Mouse (Mus musculus) embryonic facial prominence, embryonic 11.5 days (tissue): Measurements from ENCODE around the gene Aco2. TPM values are rescaled to one million over a fixed set of nuclear protein-coding genes. Genes with fewer than 3 reads are reported as not detected.

Experiments
- ATAC-seq: fragments of 200-750 bp; cut with Nextera tagmentation; replicated peaks from 2 replicates; pipeline ENCODE4 v1.8.0; 2017; ENCODE audit warnings: low read depth; ENCODE audit not compliant: insufficient number of reproducible peaks, low FRiP score, low TSS enrichment
- DNase-seq: peaks from one replicate; pipeline ENCODE4 v3.0.0-alpha.2; 2015; ENCODE audit warnings: low spot score
- H3K27ac ChIP-seq: fragments of 300-500 bp; sonication (generic); replicated peaks from 2 replicates; pipeline ENCODE4 v1.5.1; 2014; ENCODE audit warnings: mild to moderate bottlenecking, low read depth, low read length, control low read depth
- H3K27me3 ChIP-seq: fragments of 300-500 bp; sonication (generic); 2 replicates; pipeline ENCODE4 v1.6.1; 2014; ENCODE audit warnings: mild to moderate bottlenecking, low read length, moderate library complexity, mixed read lengths; ENCODE audit not compliant: control insufficient read depth, insufficient read depth
- H3K36me3 ChIP-seq: fragments of 300-500 bp; sonication (generic); replicated peaks from 2 replicates; pipeline ENCODE4 v1.6.1; 2014; ENCODE audit warnings: low read depth, mild to moderate bottlenecking, low read length, moderate library complexity, mixed read lengths; ENCODE audit not compliant: control insufficient read depth, insufficient read depth
- H3K4me1 ChIP-seq: fragments of 300-500 bp; sonication (generic); 2 replicates; pipeline ENCODE4 v1.6.1; 2014; ENCODE audit warnings: low read length, mixed read lengths; ENCODE audit not compliant: control insufficient read depth, insufficient read depth
- H3K4me2 ChIP-seq: fragments of 300-500 bp; sonication (generic); 2 replicates; pipeline ENCODE4 v1.6.1; 2014; ENCODE audit warnings: low read depth, mild to moderate bottlenecking, control low read depth, low read length, moderate library complexity
- H3K4me3 ChIP-seq: fragments of 300-500 bp; sonication (generic); 2 replicates; pipeline ENCODE4 v1.5.1; 2014; ENCODE audit warnings: low read depth, low read length, control low read depth
- H3K9ac ChIP-seq: fragments of 300-500 bp; sonication (generic); replicated peaks from 2 replicates; pipeline ENCODE4 v1.6.1; 2014; ENCODE audit warnings: mild to moderate bottlenecking, control low read depth, low read length
- H3K9me3 ChIP-seq: fragments of 300-500 bp; sonication (generic); replicated peaks from 2 replicates; pipeline ENCODE4 v1.6.1; 2016; ENCODE audit warnings: mild to moderate bottlenecking, low read length, inconsistent platforms, mixed read lengths; ENCODE audit not compliant: control insufficient read depth
- WGBS: fragments of 180-500 bp; shearing (Covaris S2); extraction: QIAGEN DNeasy Blood & Tissue Kit; methylation state at CpG from one replicate; pipeline ENCODE4 v1.1.7; 2014; 5-methylcytosine and 5-hydroxymethylcytosine counted together
- polyA plus RNA-seq: library from polyadenylated mRNA; unstranded; fragments of >200 nt; fragmentation: Nextera tagmentation; extraction: Ambion mirVana; gene quantifications from 2 replicates; pipeline ENCODE4 v1.2.1, GENCODE M21; 2014

The Aco2 gene
- polyA plus RNA-seq, 1 experiment from 2014 or later: 144 TPM

GRCm38 (mm10) chr15:81921255-81921654, 49.1 kb downstream of the Aco2 start:
- Histone ChIP-seq H3K4me1 (peaks cover 3% of the 10 kb centered on the region; the same call in 1 of the 2 replicates), H3K36me3 (no peaks in the 10 kb centered on the region), H3K4me3 (no peak overlapping the region), H3K9me3 (no peaks in the 10 kb centered on the region), H3K9ac (no peak overlapping the region), H3K4me2 (no peak overlapping the region), H3K27me3 (no peaks in the 10 kb centered on the region), H3K27ac (no peak overlapping the region)
- 76% methylated on average over 5 of the region's 5 CpGs for WGBS
- ATAC-seq (no peak), DNase-seq (no peak)

DNA sequence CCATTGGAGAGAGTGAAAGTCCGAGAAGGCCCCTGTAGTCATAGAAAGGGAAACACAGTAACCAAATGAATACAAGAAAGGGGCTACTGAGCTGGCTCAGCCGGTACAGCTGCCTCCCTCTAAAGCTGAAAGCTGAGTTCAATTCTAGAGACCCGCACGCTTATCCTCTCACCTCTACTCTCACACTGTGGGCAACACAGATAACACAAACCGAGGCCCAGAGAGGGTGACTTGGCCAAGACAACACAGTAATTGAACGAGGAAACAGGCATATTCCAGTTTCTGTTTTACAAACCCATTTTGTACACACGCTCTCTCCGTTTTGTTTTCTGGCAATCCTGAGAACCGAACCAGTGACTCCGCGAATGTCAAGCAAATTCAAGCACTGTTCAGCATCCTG, 52.8 kb downstream of the Aco2 start:
- H3K36me3 ChIP-seq: no peaks in the 10 kb centered on the region
- H3K4me3 ChIP-seq: peak overlapping the region; percentile 63
- ATAC-seq: no peak
- H3K27me3 ChIP-seq: no peaks in the 10 kb centered on the region
- H3K9ac ChIP-seq: no peak overlapping the region
- no peak for DNase-seq
- peak overlapping the region; percentile 96 for H3K4me2 ChIP-seq
- H3K4me1 ChIP-seq: peaks cover 3% of the 10 kb centered on the region; the same call in 1 of the 2 replicates
- no peaks in the 10 kb centered on the region for H3K9me3 ChIP-seq
- WGBS: 85% methylated on average over 11 of the region's 11 CpGs
- H3K27ac ChIP-seq: no peak overlapping the region

DNA sequence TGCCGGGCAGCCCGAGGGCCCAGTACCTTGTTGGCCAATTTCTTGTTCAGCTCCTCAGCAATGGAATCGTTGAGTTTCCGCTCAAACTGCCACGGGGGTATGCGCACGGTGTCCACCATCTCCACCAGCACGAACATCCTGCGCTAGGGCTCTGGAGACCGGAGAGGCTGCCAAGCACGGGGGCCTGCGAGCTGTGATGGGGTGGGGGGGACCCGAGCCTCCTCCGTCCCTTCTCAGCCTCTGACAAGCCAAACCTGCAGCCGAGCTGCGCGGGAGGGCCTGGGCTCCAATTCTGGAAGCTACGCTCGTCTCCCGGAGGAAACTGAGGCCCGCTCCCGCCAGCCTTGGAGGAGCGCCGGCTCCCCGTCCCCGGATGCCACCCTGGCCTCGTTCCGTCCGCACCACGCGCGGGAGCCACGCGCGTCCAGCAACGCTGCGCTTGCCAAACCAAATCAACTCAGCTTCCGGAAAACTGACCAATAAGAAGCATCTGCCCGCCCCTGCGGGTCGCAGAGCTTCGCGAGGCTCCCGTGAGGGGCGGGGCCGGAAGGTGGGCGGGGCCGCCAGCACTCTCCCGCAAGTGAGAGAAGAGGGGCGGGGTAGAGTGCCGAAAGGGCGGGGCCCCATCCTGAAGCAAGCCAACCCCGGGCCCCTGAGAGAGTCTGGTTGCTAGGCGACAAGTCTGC, 53.8 kb downstream of the Aco2 start, which contains the start of gene Polr3h:
Gene Polr3h (minus strand): TSS at position 481 of the 686 bp plus-strand sequence.
- under 1% methylated on average over 53 of the region's 54 CpGs for WGBS
- peak; percentile 92 for ATAC-seq
- Histone ChIP-seq H3K9ac (peak within 1 kb of the TSS; percentile 65), H3K4me1 (peaks cover 3% of the 10 kb centered on the region; the same call in 1 of the 2 replicates), H3K4me2 (peak within 1 kb of the TSS; percentile 96), H3K36me3 (no peaks in the 10 kb centered on the region), H3K27me3 (no peaks in the 10 kb centered on the region), H3K4me3 (peak within 1 kb of the TSS; percentile 63), H3K27ac (no peak within 1 kb of the TSS), H3K9me3 (no peaks in the 10 kb centered on the region)
- peak; percentile 99 for DNase-seq

- Histone ChIP-seq H3K9me3 (no peaks in the 10 kb centered on the region), H3K27me3 (no peaks in the 10 kb centered on the region), H3K36me3 (no peaks in the 10 kb centered on the region), H3K9ac (no peak overlapping the region; the same call in 1 of the 2 replicates), H3K4me3 (no peak overlapping the region), H3K4me1 (peaks cover 3% of the 10 kb centered on the region; the same call in 1 of the 2 replicates), H3K4me2 (peak overlapping the region; percentile 96; the same call in 1 of the 2 replicates), H3K27ac (no peak overlapping the region)
- WGBS: 37% methylated on average over 9 of the region's 9 CpGs
- ATAC-seq (peak; percentile 54), DNase-seq (no peak)
Measured at GRCm38 (mm10) chr15:81926446-81926822, 54.3 kb downstream of the Aco2 start.

DNA sequence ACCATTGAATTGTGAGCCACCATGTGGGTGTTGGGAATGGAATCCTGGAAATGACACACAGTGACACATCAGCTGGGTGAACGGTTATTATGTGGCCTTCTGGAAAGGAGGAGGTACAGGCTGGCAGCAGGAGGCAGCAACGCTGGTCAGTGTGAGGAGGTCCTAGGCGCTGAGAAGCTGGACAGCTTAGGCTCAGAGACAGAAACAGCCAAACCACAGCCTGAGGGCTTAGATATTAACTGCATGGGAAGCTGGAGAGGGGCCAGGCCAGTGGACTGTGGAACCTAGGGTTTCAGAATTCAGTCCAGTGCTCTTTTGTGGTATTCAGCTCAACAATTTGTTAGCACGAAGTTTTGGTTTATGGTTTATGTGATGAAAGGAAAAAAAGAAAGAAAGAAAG, 55.6 kb downstream of the Aco2 start:
- no peak overlapping the region for H3K4me3 ChIP-seq
- WGBS: 70% methylated on average over 4 of the region's 4 CpGs
- DNase-seq: no peak
- no peak overlapping the region for H3K4me2 ChIP-seq
- no peaks in the 10 kb centered on the region for H3K9me3 ChIP-seq
- no peak overlapping the region for H3K27ac ChIP-seq
- ATAC-seq: no peak
- no peaks in the 10 kb centered on the region for H3K27me3 ChIP-seq
- peaks cover 3% of the 10 kb centered on the region; the same call in 1 of the 2 replicates for H3K4me1 ChIP-seq
- H3K9ac ChIP-seq: no peak overlapping the region
- no peaks in the 10 kb centered on the region for H3K36me3 ChIP-seq

- H3K27me3 ChIP-seq: no peaks in the 10 kb centered on the region
- H3K4me1 ChIP-seq: peaks cover 3% of the 10 kb centered on the region; the same call in 1 of the 2 replicates
- H3K9me3 ChIP-seq: no peaks in the 10 kb centered on the region
- DNase-seq (no peak), ATAC-seq (no peak)
- 71% methylated on average over 11 of the region's 11 CpGs for WGBS
- H3K27ac ChIP-seq: no peak overlapping the region
- no peak overlapping the region for H3K4me2 ChIP-seq
- no peaks in the 10 kb centered on the region for H3K36me3 ChIP-seq
- no peak overlapping the region for H3K4me3 ChIP-seq
- no peak overlapping the region for H3K9ac ChIP-seq
Measured at GRCm38 (mm10) chr15:81928277-81928676, 56.2 kb downstream of the Aco2 start.

DNA sequence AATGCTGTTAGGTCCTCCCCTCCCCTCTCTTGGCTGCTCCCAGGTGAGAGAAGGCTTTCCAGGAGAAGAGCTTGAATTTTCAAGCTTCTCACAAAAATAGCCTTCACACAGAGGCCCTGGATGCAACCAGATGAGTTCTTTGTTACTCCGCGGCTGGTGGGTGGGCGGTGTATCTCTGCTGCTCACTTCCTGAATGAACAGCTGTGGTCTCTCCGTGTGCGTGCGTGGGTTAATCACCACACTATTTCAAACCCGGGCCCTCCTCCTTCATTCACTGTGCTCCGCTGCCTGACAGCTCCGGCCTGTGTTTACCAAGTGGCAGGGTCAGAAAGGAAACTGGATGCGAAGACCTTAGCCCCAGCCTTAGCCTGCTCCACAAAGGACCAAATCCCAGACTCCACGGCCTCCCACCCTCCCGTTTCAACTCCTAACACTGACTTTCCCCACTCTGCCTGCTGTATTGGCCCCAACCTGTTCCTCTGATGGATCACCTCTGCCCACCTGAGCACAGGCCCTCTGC, 60.9 kb downstream of the Aco2 start:
- 47% methylated on average over 12 of the region's 12 CpGs for WGBS
- Histone ChIP-seq H3K4me1 (peaks cover 5% of the 10 kb centered on the region), H3K4me3 (no peak overlapping the region)

DNA sequence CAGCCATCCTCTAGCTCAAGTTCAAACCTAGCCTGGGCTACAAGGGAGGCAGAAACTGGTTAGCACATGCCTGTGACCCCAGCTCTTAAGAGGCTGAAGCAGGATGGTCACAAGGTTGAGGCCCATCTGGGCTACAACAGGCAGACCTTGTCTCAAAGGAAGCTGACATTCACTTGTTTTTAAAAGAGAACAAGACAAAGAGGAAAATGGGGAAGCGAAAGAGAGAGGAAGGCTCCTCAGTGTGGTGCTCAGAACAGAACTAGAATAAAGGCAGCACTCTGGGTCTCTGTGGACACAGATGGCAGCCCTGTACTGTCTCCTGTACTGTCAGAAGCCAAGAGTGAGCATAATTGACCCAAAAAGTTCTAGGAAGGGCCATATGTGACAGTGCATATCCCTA, 61.9 kb downstream of the Aco2 start:
- Histone ChIP-seq H3K4me1 (peaks cover 5% of the 10 kb centered on the region), H3K27ac (no peak overlapping the region), H3K27me3 (no peaks in the 10 kb centered on the region; the same call in 1 of the 2 replicates), H3K36me3 (no peaks in the 10 kb centered on the region), H3K4me3 (no peak overlapping the region), H3K9me3 (no peaks in the 10 kb centered on the region), H3K9ac (no peak overlapping the region), H3K4me2 (no peak overlapping the region)
- no peak for DNase-seq
- no peak for ATAC-seq
- WGBS: 87% methylated on average over 1 of the region's 1 CpGs

More for the DNA sequence above, 60.9 kb downstream of the Aco2 start:
- Histone ChIP-seq H3K4me2 (no peak overlapping the region), H3K27me3 (no peaks in the 10 kb centered on the region), H3K9ac (no peak overlapping the region), H3K9me3 (no peaks in the 10 kb centered on the region), H3K27ac (no peak overlapping the region), H3K36me3 (no peaks in the 10 kb centered on the region)
- DNase-seq (no peak), ATAC-seq (no peak)
